Mouse (Mus musculus) hindbrain, embryonic 14.5 days (tissue): Measurements from ENCODE around the gene Ndufb3. TPM values are rescaled to one million over a fixed set of nuclear protein-coding genes. Genes with fewer than 3 reads are reported as not detected.
"Not testable (repeated sequence)": the region's sequence is repeated elsewhere in the genome, so short reads cannot be mapped to it uniquely, and the experiment has no call there.

Experiments used
- ATAC-seq: fragments of 200-750 bp; cut with Nextera tagmentation; 2 replicates; pipeline ENCODE4 v1.8.0; 2017; ENCODE audit warnings: moderate number of reproducible peaks, mild to moderate bottlenecking, moderate TSS enrichment, moderate library complexity; ENCODE audit not compliant: low FRiP score
- DNase-seq: peaks from one replicate; pipeline ENCODE4 v3.0.0-alpha.2; 2015; ENCODE audit warnings: low spot score
- H3K27ac ChIP-seq: fragments of 300-500 bp; sonication (generic); 2 replicates; pipeline ENCODE4 v1.5.1; 2014; ENCODE audit warnings: mild to moderate bottlenecking, moderate library complexity
- H3K27me3 ChIP-seq: fragments of 300-500 bp; sonication (generic); 2 replicates; pipeline ENCODE4 v1.6.1; 2014; ENCODE audit warnings: mild to moderate bottlenecking, low read length, mixed read lengths; ENCODE audit not compliant: control insufficient read depth, insufficient read depth
- H3K36me3 ChIP-seq: fragments of 300-500 bp; sonication (generic); replicated peaks from 2 replicates; pipeline ENCODE4 v1.6.1; 2014; ENCODE audit not compliant: control insufficient read depth, insufficient read depth
- H3K4me1 ChIP-seq: fragments of 300-500 bp; sonication (generic); replicated peaks from 2 replicates; pipeline ENCODE4 v1.6.1; 2014; ENCODE audit warnings: antibody characterized with exemption, low read length, mixed read lengths; ENCODE audit not compliant: control insufficient read depth, insufficient read depth
- H3K4me2 ChIP-seq: fragments of 300-500 bp; sonication (generic); replicated peaks from 2 replicates; pipeline ENCODE4 v1.6.1; 2014; ENCODE audit warnings: mild to moderate bottlenecking, moderate library complexity
- H3K4me3 ChIP-seq: fragments of 300-500 bp; sonication (generic); replicated peaks from 2 replicates; pipeline ENCODE4 v1.5.1; 2014; ENCODE audit warnings: mild to moderate bottlenecking, low read length
- H3K9ac ChIP-seq: fragments of 300-500 bp; sonication (generic); 2 replicates; pipeline ENCODE4 v1.6.1; 2014
- H3K9me3 ChIP-seq: fragments of 300-500 bp; sonication (generic); 2 replicates; pipeline ENCODE4 v1.6.1; 2016; ENCODE audit warnings: low read length; ENCODE audit not compliant: control insufficient read depth
- WGBS: fragments of 180-500 bp; shearing (Covaris S2); extraction: QIAGEN DNeasy Blood & Tissue Kit; methylation state at CpG from one replicate; pipeline ENCODE4 v1.1.7; 2014; 5-methylcytosine and 5-hydroxymethylcytosine counted together
- polyA plus RNA-seq: library from polyadenylated mRNA; unstranded; fragments of >200 nt; fragmentation: Nextera tagmentation; extraction: Ambion mirVana; gene quantifications from 2 replicates; pipeline ENCODE4 v1.2.1, GENCODE M21; 2014

The Ndufb3 gene
- polyA plus RNA-seq, 1 experiment from 2014 or later, result 220 TPM

DNA sequence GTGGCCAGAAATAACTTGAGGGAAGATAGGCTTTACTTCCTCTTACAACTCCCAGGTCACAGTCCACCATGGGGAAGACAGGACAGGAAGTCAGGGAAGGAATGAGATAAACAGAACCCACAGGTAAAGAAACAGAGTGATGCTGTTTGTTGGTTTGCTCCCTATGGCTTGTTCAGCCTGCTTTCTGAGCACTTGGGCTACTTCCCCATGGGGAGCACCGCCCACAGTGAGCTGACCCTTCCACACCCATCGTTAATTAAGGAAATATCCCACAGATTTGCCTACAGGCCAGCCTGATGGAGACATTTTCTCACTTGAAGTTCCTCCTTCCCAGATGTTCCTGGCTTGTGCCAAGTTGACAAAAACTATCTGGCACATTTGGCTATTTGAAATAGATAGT, 42.7 kb downstream of the Ndufb3 start:
- H3K4me3 ChIP-seq, H3K27me3 ChIP-seq, H3K4me1 ChIP-seq, H3K9me3 ChIP-seq, H3K36me3 ChIP-seq, ATAC-seq, H3K4me2 ChIP-seq, DNase-seq, H3K9ac ChIP-seq, H3K27ac ChIP-seq: not testable (repeated sequence)
- 94% methylated on average over 1 of the region's 2 CpGs for WGBS

Other genes with a start within 250 kb of the Ndufb3 start
- 372 and 407 TPM in 2 replicates for gene Bzw1, start 193.5 kb upstream of the Ndufb3 start, polyA plus RNA-seq
- 143 and 156 TPM in 2 replicates for gene Clk1, start 162.3 kb upstream of the Ndufb3 start, polyA plus RNA-seq
- gene Nif3l1, start 141.2 kb upstream of the Ndufb3 start, polyA plus RNA-seq, result 50.4 and 51.6 TPM in 2 replicates
- gene Ppil3, start 140.9 kb upstream of the Ndufb3 start, polyA plus RNA-seq, result 48.7 and 57.8 TPM in 2 replicates
- 19.7 and 21.5 TPM in 2 replicates for gene Orc2, start 81.3 kb upstream of the Ndufb3 start, polyA plus RNA-seq
- gene Fam126b, start 61 bp upstream of the Ndufb3 start, polyA plus RNA-seq, result 15.7 and 18.5 TPM in 2 replicates
- not detected in 2 replicates for gene Als2cr12, start 109.6 kb downstream of the Ndufb3 start, polyA plus RNA-seq
- 16.6 and 18.7 TPM in 2 replicates for gene Cflar, start 125.1 kb downstream of the Ndufb3 start, polyA plus RNA-seq
- gene Casp8, start 209.0 kb downstream of the Ndufb3 start, polyA plus RNA-seq, result 5.5 and 6.2 TPM in 2 replicates